Mouse (Mus musculus) neutrophil, adult 83 days (primary cell): ENCODE results near the gene Vash2. TPM values are rescaled to one million over a fixed set of nuclear protein-coding genes. Genes with fewer than 3 reads are reported as not detected.

Experiments
- total RNA-seq, 2 experiments: library from RNA; stranded (reverse); gene quantifications; one replicate each; pipeline ENCODE4 v1.2.4; 2023

The Vash2 gene
- total RNA-seq = not detected

DNA sequence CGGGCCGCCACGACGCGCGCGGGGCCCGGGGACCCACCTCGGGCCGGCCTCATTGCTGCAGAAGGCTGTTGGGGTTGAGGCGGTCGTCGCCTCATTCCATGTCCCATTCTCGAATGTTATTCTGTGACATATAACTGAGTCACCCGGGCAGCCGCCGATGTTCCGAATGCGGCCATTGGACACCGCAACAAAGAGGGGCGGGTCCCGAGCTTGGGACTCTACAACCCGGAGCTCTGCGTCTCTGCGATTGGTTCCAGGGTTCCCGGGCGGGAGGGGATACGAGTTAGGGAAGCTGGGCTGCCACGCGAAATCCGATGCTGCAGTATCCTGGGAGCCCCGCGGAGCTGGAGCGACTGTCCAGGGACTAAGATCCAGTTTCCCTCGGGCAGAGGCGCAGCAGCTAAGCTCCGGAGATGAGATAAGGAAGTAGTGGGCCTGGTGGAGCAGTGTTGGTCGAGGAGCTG is at the start of gene Vash2:
Gene Vash2 (minus strand): TSS at position 197 of the 464 bp plus-strand sequence.

DNA sequence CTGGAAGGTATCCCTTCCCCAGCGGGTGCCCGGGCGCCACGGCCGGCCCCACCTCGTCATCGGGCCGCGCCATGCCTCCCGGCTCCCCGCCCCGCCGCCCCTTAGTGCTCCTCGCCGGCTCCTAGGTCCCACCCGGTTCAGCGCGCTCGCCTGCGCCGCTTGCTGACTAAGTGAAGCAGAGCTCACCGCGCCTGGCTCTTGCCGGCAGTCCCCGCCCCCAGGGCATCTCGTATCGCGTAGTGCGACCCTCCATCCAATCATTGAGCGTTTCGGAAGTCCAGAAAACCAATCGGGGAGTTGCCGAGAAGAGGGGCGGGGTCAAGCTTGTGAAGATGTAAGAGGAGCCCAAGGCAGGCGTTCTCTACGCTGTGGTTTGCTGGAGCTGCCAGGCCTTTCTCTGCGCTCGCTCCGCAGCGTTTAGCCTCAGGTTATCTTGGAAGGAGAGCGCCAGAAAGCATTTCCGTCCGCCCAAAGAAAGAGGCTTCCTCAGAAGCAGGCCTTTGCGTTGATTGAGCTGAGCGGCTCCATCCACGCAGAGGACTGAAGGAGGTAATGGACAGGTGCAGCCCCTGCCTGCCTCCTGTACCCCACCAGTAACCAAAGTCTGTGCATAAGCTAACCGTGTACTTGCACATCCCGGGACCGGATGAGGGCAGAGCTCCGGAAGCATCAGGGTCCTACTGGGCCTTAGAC is 47.1 kb upstream of the Vash2 start, which contains the start of gene Flvcr1:
Gene Flvcr1 (minus strand): TSS at position 138 of the 693 bp plus-strand sequence.

DNA sequence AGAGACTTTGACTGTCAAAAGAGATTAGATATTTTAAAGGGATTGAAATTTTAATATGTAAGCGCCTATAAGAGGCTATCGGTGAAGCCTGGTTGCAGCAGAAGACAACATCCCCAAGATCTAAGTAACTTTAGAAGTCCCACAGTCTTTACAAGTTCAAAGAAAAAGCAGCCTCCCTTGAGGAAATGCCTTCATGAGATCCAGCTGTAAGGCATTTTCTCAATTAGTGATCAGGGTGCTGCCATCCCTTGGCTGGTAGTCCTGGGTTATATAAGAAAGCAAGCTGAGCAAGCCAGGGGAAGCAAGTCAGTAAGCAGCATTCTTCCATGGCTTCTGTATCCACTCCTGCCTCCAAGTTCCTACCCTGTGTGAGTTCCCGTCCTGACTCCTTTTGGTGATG is 54.3 kb downstream of the Vash2 start, which contains the start of gene Angel2:
Gene Angel2 (plus strand): TSS at position 301 of the 400 bp plus-strand sequence.

DNA sequence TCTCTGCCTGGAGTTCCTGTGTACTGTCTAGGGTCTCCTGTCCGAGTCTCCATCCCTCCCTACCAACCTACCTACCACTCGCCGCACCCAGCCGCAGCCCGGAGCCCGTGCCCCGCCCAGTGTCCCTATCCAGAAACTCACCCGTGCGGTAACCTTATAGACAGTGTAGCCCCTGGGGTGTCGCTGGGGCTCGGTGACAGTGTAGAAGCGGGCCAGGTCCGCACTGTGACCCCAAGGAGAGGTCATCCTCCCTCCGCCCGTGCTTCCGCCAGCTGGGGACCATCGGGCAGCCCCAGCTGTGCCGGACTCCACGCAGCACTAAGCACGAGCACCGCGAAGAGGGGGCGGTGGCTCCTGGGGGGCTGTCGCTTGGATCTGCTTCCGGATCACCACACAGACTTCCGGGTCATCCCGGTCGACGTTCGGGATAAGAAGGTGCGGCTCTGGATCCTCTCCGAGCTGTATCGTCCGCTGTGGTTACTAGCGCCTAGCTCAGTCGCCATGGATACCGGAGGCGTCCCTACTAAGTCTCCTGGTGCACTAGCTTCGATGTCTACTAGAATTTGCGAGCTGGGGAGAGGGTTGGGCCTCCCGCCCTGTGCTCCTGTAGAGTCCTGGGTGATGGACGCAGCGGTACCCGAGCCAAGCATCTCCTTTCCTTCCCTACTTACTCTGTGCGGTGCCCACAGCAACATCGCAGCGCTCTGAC is 67.5 kb downstream of the Vash2 start, which contains the start of gene Rps6kc1:
Gene Rps6kc1 (minus strand): TSS at position 356 of the 709 bp plus-strand sequence.

Other genes with a start within 250 kb of the Vash2 start
- 10 to 100 TPM; 46.8 to 47.6 TPM for gene Rps6kc1, start 67.5 kb downstream of the Vash2 start, total RNA-seq
- gene Angel2, start 54.2 kb downstream of the Vash2 start, total RNA-seq = 10 to 100 TPM; 28.9 to 32.0 TPM
- gene Flvcr1, start 46.9 kb upstream of the Vash2 start, total RNA-seq = 10 to 100 TPM; 39.6 to 45.0 TPM
- not detected for gene Spata45, start 57.3 kb upstream of the Vash2 start, total RNA-seq
- 10 to 100 TPM in 1 of 2 experiments, 1 to 10 TPM in 1; 9.8 to 11.4 TPM for gene Tatdn3, start 83.6 kb upstream of the Vash2 start, total RNA-seq
- gene Nsl1, start 83.7 kb upstream of the Vash2 start, total RNA-seq = 10 to 100 TPM; 11.8 to 14.5 TPM
- gene Batf3, start 118.6 kb upstream of the Vash2 start, total RNA-seq = 1 to 10 TPM; 2.4 to 4.7 TPM
- 10 to 100 TPM; 19.5 to 33.2 TPM for gene Fam71a, start 185.5 kb upstream of the Vash2 start, total RNA-seq
- gene Atf3, start 238.7 kb upstream of the Vash2 start, total RNA-seq = 100 to 1,000 TPM; 294 to 313 TPM